Mouse (Mus musculus) hindbrain, postnatal 0 days (tissue): ENCODE results near the gene 6430571L13Rik. TPM values are rescaled to one million over a fixed set of nuclear protein-coding genes. Genes with fewer than 3 reads are reported as not detected.
A peak's percentile ranks its signal among the peaks of the same experiment; 100 is the strongest.

ENCODE experiments used
- ATAC-seq: fragments of 200-750 bp; cut with Nextera tagmentation; 2 replicates; pipeline ENCODE4 v1.8.0; 2017; ENCODE audit warnings: mild to moderate bottlenecking, moderate TSS enrichment, moderate library complexity
- DNase-seq: peaks from one replicate; pipeline ENCODE4 v3.0.0-alpha.2; 2015; ENCODE audit warnings: low spot score
- H3K27ac ChIP-seq: fragments of 300-500 bp; sonication (generic); 2 replicates; pipeline ENCODE4 v1.5.1; 2014; ENCODE audit warnings: mild to moderate bottlenecking
- H3K27me3 ChIP-seq: fragments of 300-500 bp; sonication (generic); 2 replicates; pipeline ENCODE4 v1.6.1; 2014; ENCODE audit warnings: low read length, mixed read lengths; ENCODE audit not compliant: insufficient read depth
- H3K36me3 ChIP-seq: fragments of 300-500 bp; sonication (generic); 2 replicates; pipeline ENCODE4 v1.6.1; 2014; ENCODE audit warnings: low read length, mixed read lengths; ENCODE audit not compliant: insufficient read depth
- H3K4me1 ChIP-seq: fragments of 300-500 bp; sonication (generic); 2 replicates; pipeline ENCODE4 v1.6.1; 2014; ENCODE audit warnings: antibody characterized with exemption, low read length, mixed read lengths; ENCODE audit not compliant: insufficient read depth
- H3K4me2 ChIP-seq: fragments of 300-500 bp; sonication (generic); 2 replicates; pipeline ENCODE4 v1.6.1; 2014; ENCODE audit warnings: low read depth, mild to moderate bottlenecking, low read length, moderate library complexity, mixed read lengths
- H3K4me3 ChIP-seq: fragments of 300-500 bp; sonication (generic); 2 replicates; pipeline ENCODE4 v1.5.1; 2014; ENCODE audit warnings: low read length
- H3K9ac ChIP-seq: fragments of 300-500 bp; sonication (generic); replicated peaks from 2 replicates; pipeline ENCODE4 v1.6.1; 2014; ENCODE audit warnings: mild to moderate bottlenecking, low read length, moderate library complexity, mixed read lengths
- H3K9me3 ChIP-seq: fragments of 300-500 bp; sonication (generic); 2 replicates; pipeline ENCODE4 v1.6.1; 2016; ENCODE audit warnings: low read length, mixed read lengths
- CTCF ChIP-seq: IDR thresholded peaks from 2 replicates; pipeline ENCODE4 v1.5.1; 2016; ENCODE audit warnings: antibody characterized with exemption, control low read depth, low read depth
- WGBS: fragments of 180-500 bp; shearing (Covaris S2); extraction: QIAGEN DNeasy Blood & Tissue Kit; methylation state at CpG from one replicate; pipeline ENCODE4 v1.1.7; 2014; 5-methylcytosine and 5-hydroxymethylcytosine counted together
- polyA plus RNA-seq: library from polyadenylated mRNA; unstranded; fragments of >200 nt; fragmentation: Nextera tagmentation; extraction: Ambion mirVana; gene quantifications from 2 replicates; pipeline ENCODE4 v1.2.1, GENCODE M21; 2015
- total RNA-seq: library from RNA; depleted of rRNA; stranded (reverse); fragments of >200 nt; gene quantifications from 2 replicates; pipeline ENCODE4 v1.2.3, GENCODE M21; 2014

The 6430571L13Rik gene
- total and polyA plus RNA-seq, 2 experiments from 2014 or later, result 11.2 to 12.5 TPM

DNA sequence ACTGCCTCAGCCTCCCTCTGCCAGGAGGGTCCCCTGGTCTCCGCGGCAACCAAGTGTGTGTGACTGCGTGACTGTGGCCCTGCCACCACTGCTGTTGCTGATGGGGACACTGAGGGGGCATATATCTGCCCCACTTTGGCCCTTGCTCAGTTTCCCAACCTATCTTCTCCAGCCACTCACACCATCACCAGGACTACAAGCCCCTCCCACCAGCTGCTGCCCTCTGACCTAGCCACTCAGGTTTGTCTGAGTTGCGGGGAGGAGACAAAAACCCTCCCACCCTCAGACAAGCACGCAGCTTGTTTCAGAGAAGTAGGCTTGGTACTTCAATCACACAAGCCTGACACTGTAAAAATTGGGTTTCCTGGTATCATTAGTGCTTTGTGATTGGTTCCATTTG is 35.0 kb downstream of the 6430571L13Rik start:
- no peak for TF ChIP-seq CTCF
- Histone ChIP-seq H3K4me3 (no peak overlapping the region), H3K27me3 (no peaks in the 10 kb centered on the region), H3K4me1 (0 out of 2 replicates have a peak, but pooled peaks cover 11% of the 10 kb centered on the region), H3K4me2 (no peak overlapping the region), H3K27ac (no peak overlapping the region), H3K9ac (no peak overlapping the region), H3K36me3 (no peaks in the 10 kb centered on the region), H3K9me3 (no peaks in the 10 kb centered on the region)
- ATAC-seq, result no peak
- 24% methylated on average over 5 of the region's 5 CpGs for WGBS
- DNase-seq, result no peak

- ATAC-seq, result peak; percentile 64; the same call in 1 of the 2 replicates
- no peaks in the 10 kb centered on the region for H3K9me3 ChIP-seq
- 0 out of 2 replicates have a peak, but pooled peaks have one; percentile 20 for TF ChIP-seq CTCF
- H3K9ac ChIP-seq, result peak overlapping the region; percentile 43; the same call in 1 of the 2 replicates
- peaks cover 9% of the 10 kb centered on the region for H3K27me3 ChIP-seq
- peak overlapping the region; percentile 59 for H3K4me2 ChIP-seq
- DNase-seq, result peak; percentile 77
- peak overlapping the region; percentile 32 for H3K4me3 ChIP-seq
- under 1% methylated on average over 35 of the region's 35 CpGs for WGBS
- H3K4me1 ChIP-seq, result 0 out of 2 replicates have a peak, but pooled peaks cover 11% of the 10 kb centered on the region
- H3K27ac ChIP-seq, result peak overlapping the region; percentile 23; the same call in 1 of the 2 replicates
- no peaks in the 10 kb centered on the region for H3K36me3 ChIP-seq
These were observed 37.6 kb downstream of the 6430571L13Rik start for GRCm38 (mm10) chr9:107377961-107378512.

- peaks cover 9% of the 10 kb centered on the region for H3K27me3 ChIP-seq
- DNase-seq (no peak), ATAC-seq (no peak)
- H3K4me1 ChIP-seq, result peaks cover 11% of the 10 kb centered on the region; the same call in 1 of the 2 replicates
- H3K9ac ChIP-seq, result no peak overlapping the region
- no peak overlapping the region for H3K4me3 ChIP-seq
- H3K4me2 ChIP-seq, result no peak overlapping the region
- H3K27ac ChIP-seq, result no peak overlapping the region
- WGBS, result 18% methylated on average over 8 of the region's 8 CpGs
- H3K36me3 ChIP-seq, result no peaks in the 10 kb centered on the region
- no peak for TF ChIP-seq CTCF
- H3K9me3 ChIP-seq, result no peaks in the 10 kb centered on the region
These were observed 41.3 kb downstream of the 6430571L13Rik start for GRCm38 (mm10) chr9:107381723-107382122.

DNA sequence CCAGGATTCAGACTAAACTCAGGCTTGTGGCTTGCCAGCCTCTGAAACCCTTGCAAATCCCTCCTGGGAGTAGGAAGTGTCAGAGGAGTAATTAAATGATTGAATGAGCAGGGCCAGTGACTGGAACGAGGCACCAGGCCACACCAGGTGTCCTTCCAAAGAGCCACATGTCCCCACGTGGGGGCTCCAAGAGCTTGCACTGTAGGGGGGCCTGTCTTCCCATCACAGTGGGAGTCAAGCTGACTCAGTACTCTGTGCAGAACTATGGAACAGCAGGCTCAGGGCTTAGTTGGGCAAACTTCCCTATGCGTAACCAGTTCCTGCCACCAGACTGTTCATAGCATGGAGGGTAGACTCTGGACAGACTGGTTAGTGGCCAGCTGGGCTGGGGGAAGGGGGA is 44.0 kb downstream of the 6430571L13Rik start:
- H3K4me3 ChIP-seq, result no peak overlapping the region
- no peak overlapping the region for H3K9ac ChIP-seq
- 24% methylated on average over 3 of the region's 3 CpGs for WGBS
- DNase-seq (peak; percentile 45), ATAC-seq (0 out of 2 replicates have a peak, but pooled peaks have one; percentile 38)
- TF ChIP-seq CTCF, result no peak
- no peak overlapping the region for H3K27ac ChIP-seq
- H3K27me3 ChIP-seq, result peaks cover 9% of the 10 kb centered on the region
- H3K36me3 ChIP-seq, result no peaks in the 10 kb centered on the region
- no peak overlapping the region for H3K4me2 ChIP-seq
- H3K4me1 ChIP-seq, result no peaks in the 10 kb centered on the region; the same call in 1 of the 2 replicates
- H3K9me3 ChIP-seq, result no peaks in the 10 kb centered on the region

GRCm38 (mm10) chr9:107386722-107387121 is 46.3 kb downstream of the 6430571L13Rik start:
- H3K27me3 ChIP-seq, result peaks cover 5% of the 10 kb centered on the region; the same call in 1 of the 2 replicates
- no peaks in the 10 kb centered on the region for H3K9me3 ChIP-seq
- DNase-seq, result no peak
- no peak overlapping the region for H3K4me3 ChIP-seq
- peak; percentile 63 for TF ChIP-seq CTCF
- no peak for ATAC-seq
- no peak overlapping the region for H3K27ac ChIP-seq
- H3K36me3 ChIP-seq, result no peaks in the 10 kb centered on the region
- H3K4me1 ChIP-seq, result no peaks in the 10 kb centered on the region; the same call in 1 of the 2 replicates
- no peak overlapping the region for H3K9ac ChIP-seq
- no peak overlapping the region for H3K4me2 ChIP-seq
- WGBS, result 65% methylated on average over 3 of the region's 3 CpGs

DNA sequence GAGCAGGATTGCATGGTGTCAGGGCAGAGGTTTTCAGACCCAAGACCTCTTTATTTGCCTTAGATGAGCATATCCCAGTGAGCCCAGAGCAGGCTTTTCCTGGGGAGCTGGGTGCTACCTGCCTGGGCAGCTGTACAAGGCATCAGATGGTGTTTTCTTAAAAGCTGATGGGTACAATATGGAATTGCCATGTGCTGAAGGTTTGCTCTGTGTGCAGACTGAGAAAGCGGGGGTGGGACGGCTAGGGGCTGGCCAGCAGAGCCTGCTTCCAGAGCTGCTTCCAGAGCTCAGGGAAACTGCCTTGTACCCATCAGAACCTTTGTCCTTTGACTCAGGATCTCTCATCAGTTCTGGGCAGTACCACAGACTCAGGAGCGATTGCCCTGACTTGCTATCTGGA is 47.3 kb downstream of the 6430571L13Rik start:
- ATAC-seq (no peak), DNase-seq (no peak)
- no peaks in the 10 kb centered on the region; the same call in 1 of the 2 replicates for H3K4me1 ChIP-seq
- H3K9ac ChIP-seq, result no peak overlapping the region
- no peak overlapping the region for H3K4me2 ChIP-seq
- 0 out of 2 replicates have a peak, but pooled peaks cover under 1% of the 10 kb centered on the region for H3K27me3 ChIP-seq
- no peak overlapping the region for H3K27ac ChIP-seq
- no peak overlapping the region for H3K4me3 ChIP-seq
- 88% methylated on average over 3 of the region's 3 CpGs for WGBS
- no peaks in the 10 kb centered on the region for H3K9me3 ChIP-seq
- TF ChIP-seq CTCF, result no peak
- H3K36me3 ChIP-seq, result no peaks in the 10 kb centered on the region

DNA sequence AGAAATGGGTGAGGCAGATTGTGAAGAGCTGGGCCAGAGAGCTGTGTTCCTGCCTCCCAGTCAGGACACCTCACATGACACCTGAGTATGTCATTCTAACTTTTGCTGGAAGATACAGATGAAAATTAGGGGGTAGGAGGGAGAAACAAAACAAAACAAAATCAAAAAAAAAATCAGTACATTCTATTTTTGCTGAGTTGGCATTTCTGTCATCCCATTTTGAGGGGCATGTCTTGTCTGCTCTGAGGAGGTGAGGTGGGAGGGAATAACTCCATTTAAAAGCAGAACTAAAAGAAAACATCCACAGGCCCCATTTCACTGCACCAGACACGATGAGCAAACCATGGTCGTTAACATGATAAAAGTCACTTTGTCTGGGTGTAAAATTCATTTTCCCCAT is 47.9 kb downstream of the 6430571L13Rik start:
- no peak overlapping the region for H3K4me3 ChIP-seq
- no peaks in the 10 kb centered on the region; the same call in 1 of the 2 replicates for H3K4me1 ChIP-seq
- no peak overlapping the region for H3K4me2 ChIP-seq
- ATAC-seq, result no peak
- H3K9me3 ChIP-seq, result no peaks in the 10 kb centered on the region
- WGBS, result 32% methylated on average over 2 of the region's 2 CpGs
- no peak for DNase-seq
- no peaks in the 10 kb centered on the region for H3K36me3 ChIP-seq
- H3K27me3 ChIP-seq, result no peaks in the 10 kb centered on the region
- H3K9ac ChIP-seq, result no peak overlapping the region
- H3K27ac ChIP-seq, result no peak overlapping the region
- TF ChIP-seq CTCF, result no peak
